Mouse (Mus musculus): ENCODE measurements around the gene Mapk14. TPM values are rescaled to one million over a fixed set of nuclear protein-coding genes. Genes with fewer than 3 reads are reported as not detected.

The Mapk14 gene
- polyA plus RNA-seq, 1 experiment from 2014 or later, result 25.2 TPM

Other genes starting within 250 kb of the Mapk14 start
- gene Fkbp5, start 173.8 kb upstream of the Mapk14 start, polyA plus RNA-seq (2015; fragmentation: Nextera tagmentation; extraction: Ambion mirVana), result 27.2 and 51.1 TPM in 2 replicates
- not detected in 2 replicates for gene Armc12, start 160.5 kb upstream of the Mapk14 start, polyA plus RNA-seq (2015; fragmentation: Nextera tagmentation; extraction: Ambion mirVana)
- gene Clpsl2, start 141.9 kb upstream of the Mapk14 start, polyA plus RNA-seq (2015; fragmentation: Nextera tagmentation; extraction: Ambion mirVana), result not detected in 2 replicates
- 20.5 TPM in 1 of 2 replicates, not detected in the other for gene Clps, start 130.6 kb upstream of the Mapk14 start, polyA plus RNA-seq (2015; fragmentation: Nextera tagmentation; extraction: Ambion mirVana)
- 17.5 and 20.2 TPM in 2 replicates for gene Lhfpl5, start 115.7 kb upstream of the Mapk14 start, polyA plus RNA-seq (2015; fragmentation: Nextera tagmentation; extraction: Ambion mirVana)
- 85.4 and 90.7 TPM in 2 replicates for gene Srpk1, start 68.6 kb upstream of the Mapk14 start, polyA plus RNA-seq (2015; fragmentation: Nextera tagmentation; extraction: Ambion mirVana)
- 0.88 and 1.0 TPM in 2 replicates for gene Slc26a8, start 1.1 kb upstream of the Mapk14 start, polyA plus RNA-seq (2015; fragmentation: Nextera tagmentation; extraction: Ambion mirVana)
- 2.7 and 3.0 TPM in 2 replicates for gene AC170998.1, start 34.8 kb downstream of the Mapk14 start, polyA plus RNA-seq (2015; fragmentation: Nextera tagmentation; extraction: Ambion mirVana)
- gene Mapk13, start 78.0 kb downstream of the Mapk14 start, polyA plus RNA-seq (2015; fragmentation: Nextera tagmentation; extraction: Ambion mirVana), result 1.2 and 13.6 TPM in 2 replicates
- gene Brpf3, start 109.8 kb downstream of the Mapk14 start, polyA plus RNA-seq (2015; fragmentation: Nextera tagmentation; extraction: Ambion mirVana), result 7.0 and 10.9 TPM in 2 replicates
- gene Pnpla1, start 167.1 kb downstream of the Mapk14 start, polyA plus RNA-seq (2015; fragmentation: Nextera tagmentation; extraction: Ambion mirVana), result 0.06 and 0.15 TPM in 2 replicates
- 1.1 and 1.6 TPM in 2 replicates for gene 4930539E08Rik, start 224.0 kb downstream of the Mapk14 start, polyA plus RNA-seq (2015; fragmentation: Nextera tagmentation; extraction: Ambion mirVana)

Data from neural tube, embryonic 15.5 days (tissue).